Mouse (Mus musculus): ENCODE data around the gene Dtnbp1. TPM values are rescaled to one million over a fixed set of nuclear protein-coding genes. Genes with fewer than 3 reads are reported as not detected.

The Dtnbp1 gene
- polyA plus RNA-seq, 1 experiment: not detected

GRCm38 (mm10) chr13:44991936-44992335 lies 10.0 kb downstream of the Dtnbp1 start:
- Histone ChIP-seq H3K27ac (ENCODE audit: insufficient read depth, low read depth, low read length) (no peak overlapping the region), H3K4me3 (ENCODE audit: insufficient read depth, low read depth, low read length) (no peak overlapping the region), H3K4me1 (ENCODE audit: control insufficient read depth, insufficient read depth, low read length) (no peaks in the 10 kb centered on the region)
- WGBS: 76% methylated on average over 4 of the region's 4 CpGs
- no peak for TF ChIP-seq POLR2A (IDR thresholded peaks at IDR 0.05; ENCODE audit: insufficient read depth, low read depth, low read length)
- no peak for TF ChIP-seq CTCF (IDR thresholded peaks at IDR 0.05; ENCODE audit: insufficient read depth, low read depth, low read length)

GRCm38 (mm10) chr13:44990073-44990682 lies 11.8 kb downstream of the Dtnbp1 start:
- TF ChIP-seq POLR2A (IDR thresholded peaks at IDR 0.05; ENCODE audit: insufficient read depth, low read depth, low read length): no peak
- no peak for TF ChIP-seq CTCF (IDR thresholded peaks at IDR 0.05; ENCODE audit: insufficient read depth, low read depth, low read length)
- no peak overlapping the region for H3K4me3 ChIP-seq (ENCODE audit: insufficient read depth, low read depth, low read length)
- WGBS: 96% methylated on average over 7 of the region's 7 CpGs
- no peak overlapping the region for H3K27ac ChIP-seq (ENCODE audit: insufficient read depth, low read depth, low read length)
- H3K4me1 ChIP-seq (ENCODE audit: control insufficient read depth, insufficient read depth, low read length): no peaks in the 10 kb centered on the region

- TF ChIP-seq CTCF (IDR thresholded peaks at IDR 0.05; ENCODE audit: insufficient read depth, low read depth, low read length) (no peak), POLR2A (IDR thresholded peaks at IDR 0.05; ENCODE audit: insufficient read depth, low read depth, low read length) (no peak)
- WGBS: 86% methylated on average over 2 of the region's 2 CpGs
- no peak overlapping the region for H3K27ac ChIP-seq (ENCODE audit: insufficient read depth, low read depth, low read length)
- no peak overlapping the region for H3K4me3 ChIP-seq (ENCODE audit: insufficient read depth, low read depth, low read length)
- no peaks in the 10 kb centered on the region for H3K4me1 ChIP-seq (ENCODE audit: control insufficient read depth, insufficient read depth, low read length)
Measured at GRCm38 (mm10) chr13:44986352-44986751, 15.6 kb downstream of the Dtnbp1 start.

- WGBS: 88% methylated on average over 2 of the region's 2 CpGs
- Histone ChIP-seq H3K27ac (ENCODE audit: insufficient read depth, low read depth, low read length) (no peak overlapping the region), H3K4me1 (ENCODE audit: control insufficient read depth, insufficient read depth, low read length) (no peaks in the 10 kb centered on the region), H3K4me3 (ENCODE audit: insufficient read depth, low read depth, low read length) (no peak overlapping the region)
- TF ChIP-seq CTCF (IDR thresholded peaks at IDR 0.05; ENCODE audit: insufficient read depth, low read depth, low read length): no peak
- no peak for TF ChIP-seq POLR2A (IDR thresholded peaks at IDR 0.05; ENCODE audit: insufficient read depth, low read depth, low read length)
Measured at GRCm38 (mm10) chr13:44985321-44985720, 16.6 kb downstream of the Dtnbp1 start.

GRCm38 (mm10) chr13:44983635-44984401 lies 18.1 kb downstream of the Dtnbp1 start:
- WGBS: 81% methylated on average over 5 of the region's 5 CpGs
- no peak overlapping the region for H3K4me3 ChIP-seq (ENCODE audit: insufficient read depth, low read depth, low read length)
- H3K27ac ChIP-seq (ENCODE audit: insufficient read depth, low read depth, low read length): no peak overlapping the region
- H3K4me1 ChIP-seq (ENCODE audit: control insufficient read depth, insufficient read depth, low read length): no peaks in the 10 kb centered on the region
- no peak for TF ChIP-seq CTCF (IDR thresholded peaks at IDR 0.05; ENCODE audit: insufficient read depth, low read depth, low read length)
- no peak for TF ChIP-seq POLR2A (IDR thresholded peaks at IDR 0.05; ENCODE audit: insufficient read depth, low read depth, low read length)

GRCm38 (mm10) chr13:44982799-44983198 lies 19.1 kb downstream of the Dtnbp1 start:
- H3K4me1 ChIP-seq (ENCODE audit: control insufficient read depth, insufficient read depth, low read length): no peaks in the 10 kb centered on the region
- no peak for TF ChIP-seq CTCF (IDR thresholded peaks at IDR 0.05; ENCODE audit: insufficient read depth, low read depth, low read length)
- no peak for TF ChIP-seq POLR2A (IDR thresholded peaks at IDR 0.05; ENCODE audit: insufficient read depth, low read depth, low read length)
- WGBS: 93% methylated on average over 7 of the region's 7 CpGs
- H3K27ac ChIP-seq (ENCODE audit: insufficient read depth, low read depth, low read length): no peak overlapping the region
- no peak overlapping the region for H3K4me3 ChIP-seq (ENCODE audit: insufficient read depth, low read depth, low read length)

GRCm38 (mm10) chr13:44979433-44979832 lies 22.5 kb downstream of the Dtnbp1 start:
- H3K4me1 ChIP-seq (ENCODE audit: control insufficient read depth, insufficient read depth, low read length): no peaks in the 10 kb centered on the region
- TF ChIP-seq CTCF (IDR thresholded peaks at IDR 0.05; ENCODE audit: insufficient read depth, low read depth, low read length): no peak
- 93% methylated on average over 7 of the region's 7 CpGs for WGBS
- H3K4me3 ChIP-seq (ENCODE audit: insufficient read depth, low read depth, low read length): no peak overlapping the region
- H3K27ac ChIP-seq (ENCODE audit: insufficient read depth, low read depth, low read length): no peak overlapping the region

- no peak overlapping the region for H3K27ac ChIP-seq (ENCODE audit: insufficient read depth, low read depth, low read length)
- H3K4me1 ChIP-seq (ENCODE audit: control insufficient read depth, insufficient read depth, low read length): no peaks in the 10 kb centered on the region
- no peak for TF ChIP-seq POLR2A (IDR thresholded peaks at IDR 0.05; ENCODE audit: insufficient read depth, low read depth, low read length)
- WGBS: 57% methylated on average over 2 of the region's 2 CpGs
- H3K4me3 ChIP-seq (ENCODE audit: insufficient read depth, low read depth, low read length): no peak overlapping the region
Measured at GRCm38 (mm10) chr13:44977483-44978141, 24.3 kb downstream of the Dtnbp1 start.

- TF ChIP-seq POLR2A (IDR thresholded peaks at IDR 0.05; ENCODE audit: insufficient read depth, low read depth, low read length): no peak
- TF ChIP-seq CTCF (IDR thresholded peaks at IDR 0.05; ENCODE audit: insufficient read depth, low read depth, low read length): no peak
- no peaks in the 10 kb centered on the region for H3K4me1 ChIP-seq (ENCODE audit: control insufficient read depth, insufficient read depth, low read length)
- no peak overlapping the region for H3K4me3 ChIP-seq (ENCODE audit: insufficient read depth, low read depth, low read length)
- H3K27ac ChIP-seq (ENCODE audit: insufficient read depth, low read depth, low read length): no peak overlapping the region
- WGBS: 70% methylated on average over 2 of the region's 2 CpGs
Measured at GRCm38 (mm10) chr13:44977059-44977458, 24.9 kb downstream of the Dtnbp1 start.

Measured in olfactory bulb, adult 2 months (tissue).